Mouse (Mus musculus): ENCODE measurements around the gene Ghdc.

The Ghdc gene

GRCm38 (mm10) chr11:100747114-100747513, 23.6 kb downstream of the Ghdc start:
- DNase-seq (ENCODE audit: low spot score in 2 of 2), result no peak

- no peak for DNase-seq (ENCODE audit: low spot score in 2 of 2)
Observed at GRCm38 (mm10) chr11:100746546-100746945, 24.2 kb downstream of the Ghdc start.

DNA sequence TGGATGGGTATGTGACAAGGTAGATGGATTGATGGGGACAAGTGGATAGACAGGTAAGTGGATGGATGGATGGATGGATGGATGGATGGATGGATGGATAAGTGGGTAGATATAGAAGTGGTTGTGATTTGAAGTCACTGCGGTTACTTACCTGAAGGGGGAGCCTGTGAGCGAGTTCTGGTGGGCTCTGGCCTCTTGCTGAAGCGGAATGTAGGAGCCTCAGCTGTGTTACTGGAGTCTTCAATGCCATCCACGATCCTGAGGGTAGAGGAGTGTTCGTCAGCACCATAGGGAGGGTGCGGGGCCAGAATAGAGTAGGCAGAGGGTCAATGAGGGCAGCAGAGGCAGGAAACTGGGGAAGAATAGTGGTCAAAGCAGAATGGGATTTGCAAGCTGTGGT, 25.7 kb downstream of the Ghdc start:
- no peak for DNase-seq (ENCODE audit: low spot score in 2 of 2)

GRCm38 (mm10) chr11:100741348-100741747, 29.4 kb downstream of the Ghdc start:
- DNase-seq (ENCODE audit: low spot score in 2 of 2), result no peak

- no peak for DNase-seq (ENCODE audit: low spot score in 2 of 2)
Observed at GRCm38 (mm10) chr11:100738749-100739148, 32.0 kb downstream of the Ghdc start.

- DNase-seq (ENCODE audit: low spot score in 2 of 2), result peak; percentile 98 to 99
Observed at GRCm38 (mm10) chr11:100738066-100738604, 32.6 kb downstream of the Ghdc start, which contains the start of gene Rab5c. Gene Rab5c (minus strand): TSS chr11:100738215.

GRCm38 (mm10) chr11:100737105-100737733, 33.5 kb downstream of the Ghdc start:
- DNase-seq (ENCODE audit: low spot score in 2 of 2), result no peak

DNA sequence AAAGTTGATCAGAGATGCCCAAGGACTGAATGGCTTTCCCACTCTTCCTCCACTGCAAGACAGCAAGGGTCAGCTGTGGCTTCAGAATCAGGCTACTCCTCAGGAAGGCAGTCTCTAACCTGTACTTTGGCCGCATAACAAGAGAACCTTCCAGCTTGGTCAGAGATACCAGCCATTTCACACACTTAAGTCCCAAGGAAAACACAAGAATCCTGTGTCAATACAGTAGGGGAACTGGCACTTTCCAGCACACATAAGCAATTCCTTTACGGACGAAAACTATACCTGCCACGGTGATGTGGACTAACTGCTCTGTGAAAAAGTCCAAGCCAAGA, 34.0 kb downstream of the Ghdc start:
- no peak for DNase-seq (ENCODE audit: low spot score in 2 of 2)

GRCm38 (mm10) chr11:100735954-100736745, 34.6 kb downstream of the Ghdc start:
- no peak for DNase-seq (ENCODE audit: low spot score in 2 of 2)

DNA sequence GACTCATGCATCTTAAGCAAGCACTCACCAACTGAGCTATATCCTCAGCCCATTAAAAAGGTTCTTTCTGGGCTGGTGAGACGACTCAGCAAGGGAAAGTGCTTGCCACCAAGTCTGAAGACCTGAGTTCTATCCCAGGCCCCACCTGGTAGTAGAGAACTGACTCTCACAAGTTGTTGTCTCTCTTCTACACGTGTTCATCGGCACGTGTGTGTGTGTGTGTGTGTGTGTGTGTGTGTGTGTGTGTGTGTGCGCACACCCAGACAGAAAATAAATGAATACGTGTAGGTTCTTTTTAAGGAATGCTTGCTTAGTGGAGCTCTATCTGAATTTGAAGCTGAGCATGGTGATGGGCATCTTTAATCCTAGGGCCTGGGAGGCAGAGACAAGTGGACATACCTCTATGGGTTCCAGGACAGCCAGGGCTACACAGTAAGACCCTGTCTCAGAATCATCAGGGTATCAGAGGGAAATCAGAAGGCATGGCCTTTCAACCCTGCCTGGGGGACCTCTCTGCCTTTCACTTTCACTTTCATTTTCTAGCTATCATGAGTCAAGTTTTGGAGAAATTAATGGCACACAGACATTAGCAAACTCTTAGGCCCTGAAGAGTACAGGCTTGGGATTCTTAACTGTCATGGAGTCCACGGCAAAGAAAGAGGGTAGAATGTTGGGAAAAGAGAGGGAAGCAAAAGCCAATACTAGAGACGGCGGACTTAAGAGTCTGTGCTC, 35.5 kb downstream of the Ghdc start:
- no peak for DNase-seq (ENCODE audit: low spot score in 2 of 2)

DNA sequence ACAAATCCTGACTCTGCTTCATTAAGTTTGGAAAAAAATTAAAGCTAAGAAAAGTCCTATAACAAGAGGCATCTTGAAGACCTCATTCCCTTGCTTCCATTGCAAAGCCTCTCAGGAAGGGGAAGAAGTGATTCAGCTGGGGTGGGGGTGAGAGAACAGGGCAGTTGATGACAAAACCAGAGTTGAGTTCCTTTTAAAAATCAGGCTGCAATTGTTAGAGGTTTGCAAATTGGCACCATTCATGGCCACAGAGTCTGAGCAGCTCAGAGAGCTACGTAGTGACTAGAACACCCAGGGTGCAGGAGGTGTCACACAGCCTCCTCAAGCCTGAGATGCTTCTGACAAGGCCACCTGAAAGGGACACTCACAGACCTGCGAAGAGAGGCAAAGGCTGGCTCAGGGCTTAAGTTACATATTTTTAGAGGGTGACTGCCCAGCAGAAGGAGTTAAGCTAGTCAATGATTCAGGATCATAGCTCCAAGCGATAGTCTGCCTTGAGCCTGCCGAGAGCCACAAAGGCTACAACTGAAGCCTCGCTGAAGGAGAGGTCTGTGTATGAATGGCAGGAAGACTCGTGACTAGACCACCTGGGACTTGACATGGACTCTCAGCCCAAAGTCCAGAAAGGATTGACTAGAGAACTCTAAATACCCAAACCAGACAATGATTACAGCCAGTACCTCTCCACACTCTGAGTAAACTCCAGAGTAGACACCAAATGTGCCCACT, 40.1 kb downstream of the Ghdc start:
- no peak for DNase-seq (ENCODE audit: low spot score in 2 of 2)

- no peak for DNase-seq (ENCODE audit: low spot score in 2 of 2)
Observed at GRCm38 (mm10) chr11:100729976-100730375, 40.8 kb downstream of the Ghdc start.

DNA sequence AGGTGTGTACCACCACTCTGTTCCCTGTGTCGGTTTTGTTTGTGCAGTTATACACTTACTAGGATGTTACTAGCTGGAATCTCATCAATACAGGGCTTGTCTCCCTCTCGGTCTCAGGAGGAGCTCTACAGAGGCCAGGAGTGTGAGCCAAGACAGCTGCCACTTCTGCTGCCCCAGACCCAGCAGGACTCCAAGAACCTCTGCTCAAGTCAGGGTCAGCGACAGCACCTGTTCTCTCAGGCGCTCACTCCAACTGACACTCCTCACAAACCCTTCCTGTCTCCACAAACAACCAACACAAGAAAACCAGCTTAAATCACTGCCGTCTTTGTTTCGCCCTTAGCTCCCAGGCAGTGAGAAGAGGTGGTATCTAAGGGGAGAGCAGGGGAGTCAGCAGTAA, 42.2 kb downstream of the Ghdc start:
- DNase-seq (ENCODE audit: low spot score in 2 of 2), result no peak

- DNase-seq (ENCODE audit: low spot score in 2 of 2), result no peak
Observed at GRCm38 (mm10) chr11:100727201-100727600, 43.6 kb downstream of the Ghdc start.

DNA sequence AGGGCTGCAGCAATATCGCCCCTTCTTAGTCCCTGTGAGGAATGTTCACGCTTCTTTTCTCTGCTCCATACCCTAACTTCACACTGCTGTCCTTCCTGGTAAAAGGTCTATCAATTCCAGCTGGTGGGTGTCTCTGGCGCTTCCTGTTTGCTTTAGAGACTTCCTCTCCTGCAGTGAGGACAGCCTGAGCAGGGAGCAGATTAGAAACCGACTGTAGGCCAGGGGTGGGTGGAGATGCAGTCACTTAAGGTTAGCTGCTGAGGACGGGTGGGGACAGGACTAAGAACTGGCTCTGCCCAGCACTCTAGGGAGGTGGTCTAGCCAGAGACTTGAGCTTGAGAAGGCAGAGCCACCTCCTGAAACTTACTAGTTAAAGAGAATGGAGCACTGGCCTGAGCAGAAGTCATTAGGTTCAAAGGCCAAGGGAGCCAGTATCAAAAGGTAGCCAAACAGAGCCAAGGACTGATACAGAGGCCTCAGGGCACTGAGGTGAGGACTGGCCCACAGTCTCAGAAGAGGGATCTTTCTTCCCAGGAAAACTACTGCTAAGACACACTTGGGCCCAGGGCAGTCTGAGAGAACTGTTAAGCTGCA, 45.7 kb downstream of the Ghdc start:
- no peak for DNase-seq (ENCODE audit: low spot score in 2 of 2)

- DNase-seq (ENCODE audit: low spot score in 2 of 2), result no peak
Observed at GRCm38 (mm10) chr11:100722493-100723028, 48.2 kb downstream of the Ghdc start.

GRCm38 (mm10) chr11:100721776-100722492, 48.8 kb downstream of the Ghdc start:
- DNase-seq (ENCODE audit: low spot score in 2 of 2), result no peak

GRCm38 (mm10) chr11:100721254-100721653, 49.5 kb downstream of the Ghdc start:
- DNase-seq (ENCODE audit: low spot score in 2 of 2), result no peak

DNA sequence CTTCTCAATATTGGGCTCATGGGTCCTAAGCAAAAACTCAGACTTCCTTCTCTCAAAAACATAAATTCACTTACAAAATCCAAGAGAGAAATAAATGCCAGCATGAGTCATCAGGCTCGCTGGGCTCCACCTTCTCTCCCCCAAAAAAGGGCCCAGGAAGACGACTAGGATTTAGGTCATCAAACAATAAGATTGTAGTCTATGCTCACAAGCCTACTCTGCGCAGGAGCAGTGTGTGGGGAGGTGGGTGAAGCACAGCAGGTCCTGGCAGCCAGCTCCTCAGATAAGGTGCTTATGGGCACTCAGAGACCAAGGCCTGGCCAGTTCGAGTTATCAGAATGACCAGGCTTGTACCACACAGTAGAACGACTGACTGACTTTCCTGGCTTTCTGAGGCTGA, 50.4 kb downstream of the Ghdc start:
- no peak for DNase-seq (ENCODE audit: low spot score in 2 of 2)

GRCm38 (mm10) chr11:100719893-100720292, 50.9 kb downstream of the Ghdc start:
- no peak for DNase-seq (ENCODE audit: low spot score in 2 of 2)
